Mouse (Mus musculus): Measurements from ENCODE around the gene Mapk3. TPM values are rescaled to one million over a fixed set of nuclear protein-coding genes. Genes with fewer than 3 reads are reported as not detected.

Gene Mapk3
- polyA plus RNA-seq, 1 experiment from 2014 or later: 54.9 TPM

- Histone ChIP-seq H3K27me3 (ENCODE audit: low read depth, poor library complexity, severe bottlenecking) (no peaks in the 10 kb centered on the region), H3K9me3 (replicated peaks) (no peaks in the 10 kb centered on the region), H3K27ac (replicated peaks) (no peak overlapping the region), H3K4me1 (peaks cover 33% of the 10 kb centered on the region), H3K4me3 (no peak overlapping the region), H3K36me3 (peaks cover 72% of the 10 kb centered on the region)
- WGBS: 89% methylated on average over 11 of the region's 11 CpGs
- DNase-seq (ENCODE audit: low spot score): no peak
These were observed 42.9 kb downstream of the Mapk3 start for GRCm38 (mm10) chr7:126802134-126802889.

- DNase-seq (ENCODE audit: low spot score): no peak
- no peaks in the 10 kb centered on the region for H3K27me3 ChIP-seq (ENCODE audit: low read depth, poor library complexity, severe bottlenecking)
- H3K9me3 ChIP-seq (replicated peaks): no peaks in the 10 kb centered on the region
- H3K27ac ChIP-seq (replicated peaks): no peak overlapping the region
- no peak overlapping the region for H3K4me3 ChIP-seq
- H3K4me1 ChIP-seq: peaks cover 33% of the 10 kb centered on the region
- H3K36me3 ChIP-seq: peaks cover 70% of the 10 kb centered on the region
- 93% methylated on average over 6 of the region's 6 CpGs for WGBS
These were observed 43.8 kb downstream of the Mapk3 start for GRCm38 (mm10) chr7:126803181-126803580.

- Histone ChIP-seq H3K4me1 (peaks cover 36% of the 10 kb centered on the region), H3K9me3 (replicated peaks) (no peaks in the 10 kb centered on the region), H3K27ac (replicated peaks) (no peak overlapping the region), H3K4me3 (no peak overlapping the region), H3K36me3 (peaks cover 70% of the 10 kb centered on the region), H3K27me3 (ENCODE audit: low read depth, poor library complexity, severe bottlenecking) (no peaks in the 10 kb centered on the region)
- no peak for DNase-seq (ENCODE audit: low spot score)
These were observed 44.4 kb downstream of the Mapk3 start for GRCm38 (mm10) chr7:126803751-126804150.

GRCm38 (mm10) chr7:126806956-126807355, 47.6 kb downstream of the Mapk3 start:
- DNase-seq (ENCODE audit: low spot score): no peak
- Histone ChIP-seq H3K27me3 (ENCODE audit: low read depth, poor library complexity, severe bottlenecking) (no peaks in the 10 kb centered on the region), H3K4me1 (peaks cover 29% of the 10 kb centered on the region), H3K36me3 (peaks cover 56% of the 10 kb centered on the region), H3K27ac (replicated peaks) (no peak overlapping the region), H3K4me3 (peak overlapping the region; percentile 71; the same call in 1 of the 2 replicates), H3K9me3 (replicated peaks) (no peaks in the 10 kb centered on the region)
- WGBS: 92% methylated on average over 6 of the region's 6 CpGs

- no peaks in the 10 kb centered on the region for H3K27me3 ChIP-seq (ENCODE audit: low read depth, poor library complexity, severe bottlenecking)
- H3K27ac ChIP-seq (replicated peaks): peak overlapping the region; percentile 94
- H3K4me1 ChIP-seq: peaks cover 29% of the 10 kb centered on the region
- H3K9me3 ChIP-seq (replicated peaks): no peaks in the 10 kb centered on the region
- peaks cover 52% of the 10 kb centered on the region for H3K36me3 ChIP-seq
- peak overlapping the region; percentile 71 for H3K4me3 ChIP-seq
- WGBS: 85% methylated on average over 4 of the region's 4 CpGs
- no peak for DNase-seq (ENCODE audit: low spot score)
These were observed 48.0 kb downstream of the Mapk3 start for GRCm38 (mm10) chr7:126807405-126807804.

DNA sequence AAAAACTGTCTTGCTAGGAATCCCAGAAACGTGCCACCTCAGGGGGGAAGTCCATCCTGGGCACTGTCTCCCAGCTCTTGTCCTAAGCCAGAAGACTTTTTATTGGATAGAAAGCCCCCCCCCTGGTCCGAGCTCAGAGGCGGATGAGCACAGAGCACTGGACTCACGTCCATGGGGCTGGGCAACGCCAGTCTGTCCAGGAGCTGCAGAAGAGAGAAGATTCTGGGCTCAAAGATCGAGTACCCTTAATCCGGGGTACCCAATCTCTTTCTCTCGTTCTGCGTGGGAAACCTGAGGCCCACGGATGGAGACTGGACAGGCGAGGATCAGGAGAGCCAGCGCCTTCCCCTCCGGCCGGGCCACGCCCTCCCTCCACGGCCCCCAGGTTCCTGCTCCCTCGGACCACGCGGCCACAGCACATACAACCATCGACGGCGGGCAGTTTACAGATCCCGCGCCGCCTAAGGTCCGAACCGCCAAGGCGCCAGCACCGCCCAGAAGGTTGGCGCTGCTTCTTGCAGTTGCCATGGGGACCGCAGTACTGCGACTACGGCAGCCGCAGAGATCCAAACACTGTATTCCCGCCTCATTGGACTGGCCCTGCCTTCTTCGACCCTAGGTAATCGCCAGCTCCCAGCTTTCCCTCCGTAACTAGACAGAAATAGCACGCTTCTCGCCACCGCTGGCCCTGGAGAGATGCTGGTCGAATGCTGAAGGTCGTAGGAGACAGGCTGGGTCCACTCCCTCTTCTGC, 49.5 kb downstream of the Mapk3 start:
- H3K4me3 ChIP-seq: peak overlapping the region; percentile 71
- peak; percentile 91 for DNase-seq (ENCODE audit: low spot score)
- peaks cover 30% of the 10 kb centered on the region for H3K4me1 ChIP-seq
- no peaks in the 10 kb centered on the region for H3K9me3 ChIP-seq (replicated peaks)
- peak overlapping the region; percentile 94 for H3K27ac ChIP-seq (replicated peaks)
- under 1% methylated on average over 43 of the region's 43 CpGs for WGBS
- H3K36me3 ChIP-seq: peaks cover 37% of the 10 kb centered on the region
- no peaks in the 10 kb centered on the region for H3K27me3 ChIP-seq (ENCODE audit: low read depth, poor library complexity, severe bottlenecking)

DNA sequence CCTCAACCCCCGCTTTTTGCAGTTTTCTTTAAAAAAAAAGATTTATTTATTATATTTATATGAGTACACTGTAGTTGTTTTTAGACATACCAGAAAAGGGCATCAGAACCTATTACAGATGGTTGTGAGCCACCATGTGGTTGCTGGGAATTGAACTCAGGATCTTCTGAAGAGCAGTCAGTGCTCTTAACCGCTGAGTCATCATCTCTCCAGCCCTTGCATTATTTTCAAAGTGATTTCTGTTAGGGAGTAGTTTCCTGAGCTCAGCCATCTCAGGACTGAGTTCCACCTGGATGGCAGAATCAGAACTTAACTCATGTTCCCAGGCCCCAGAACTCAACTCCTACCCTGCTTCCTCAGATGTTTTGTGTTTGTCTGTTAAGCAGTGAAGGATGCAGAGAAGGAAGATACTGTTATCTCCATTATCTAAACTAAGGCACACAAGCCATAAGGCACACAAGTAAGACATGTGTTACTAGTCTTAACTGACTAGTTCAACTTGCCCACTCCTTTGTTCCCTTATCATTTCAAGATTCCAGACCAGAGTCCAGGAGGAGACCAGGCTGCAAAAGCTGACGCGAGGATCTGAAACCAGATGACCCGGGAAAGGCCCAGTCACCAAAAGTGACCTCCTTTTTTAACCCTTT, 50.4 kb downstream of the Mapk3 start:
- Histone ChIP-seq H3K27me3 (ENCODE audit: low read depth, poor library complexity, severe bottlenecking) (no peaks in the 10 kb centered on the region), H3K9me3 (replicated peaks) (no peaks in the 10 kb centered on the region), H3K36me3 (peaks cover 28% of the 10 kb centered on the region), H3K4me1 (peaks cover 31% of the 10 kb centered on the region), H3K4me3 (peak overlapping the region; percentile 71), H3K27ac (replicated peaks) (peak overlapping the region; percentile 94)
- no peak for DNase-seq (ENCODE audit: low spot score)
- 70% methylated on average over 5 of the region's 5 CpGs for WGBS

Other genes with a start within 250 kb of the Mapk3 start
- gene Eif3c, start 193.2 kb upstream of the Mapk3 start, polyA plus RNA-seq (2016; fragmentation: Nextera tagmentation; extraction: Ambion mirVana): 206 and 215 TPM in 2 replicates
- 0.41 and 0.58 TPM in 2 replicates for gene Apobr, start 174.7 kb upstream of the Mapk3 start, polyA plus RNA-seq (2016; fragmentation: Nextera tagmentation; extraction: Ambion mirVana)
- 23.8 and 32.3 TPM in 2 replicates for gene Cln3, start 173.8 kb upstream of the Mapk3 start, polyA plus RNA-seq (2016; fragmentation: Nextera tagmentation; extraction: Ambion mirVana)
- not detected in 2 replicates for gene Il27, start 164.7 kb upstream of the Mapk3 start, polyA plus RNA-seq (2016; fragmentation: Nextera tagmentation; extraction: Ambion mirVana)
- gene Nupr1, start 128.7 kb upstream of the Mapk3 start, polyA plus RNA-seq (2016; fragmentation: Nextera tagmentation; extraction: Ambion mirVana): 1.6 and 3.1 TPM in 2 replicates
- gene Sgf29, start 110.3 kb upstream of the Mapk3 start, polyA plus RNA-seq (2016; fragmentation: Nextera tagmentation; extraction: Ambion mirVana): 61.9 and 63.5 TPM in 2 replicates
- 0.29 TPM in 1 of 2 replicates, not detected in the other for gene Sult1a1, start 83.2 kb upstream of the Mapk3 start, polyA plus RNA-seq (2016; fragmentation: Nextera tagmentation; extraction: Ambion mirVana)
- gene Bola2, start 64.2 kb upstream of the Mapk3 start, polyA plus RNA-seq (2016; fragmentation: Nextera tagmentation; extraction: Ambion mirVana): 186 and 216 TPM in 2 replicates
- 14.1 and 15.5 TPM in 2 replicates for gene Slx1b, start 63.8 kb upstream of the Mapk3 start, polyA plus RNA-seq (2016; fragmentation: Nextera tagmentation; extraction: Ambion mirVana)
- gene Coro1a, start 51.8 kb upstream of the Mapk3 start, polyA plus RNA-seq (2016; fragmentation: Nextera tagmentation; extraction: Ambion mirVana): 42.7 and 50.1 TPM in 2 replicates
- 0.68 and 1.1 TPM in 2 replicates for gene Gdpd3, start 6.7 kb downstream of the Mapk3 start, polyA plus RNA-seq (2016; fragmentation: Nextera tagmentation; extraction: Ambion mirVana)
- gene Ypel3, start 17.4 kb downstream of the Mapk3 start, polyA plus RNA-seq (2016; fragmentation: Nextera tagmentation; extraction: Ambion mirVana): 41.0 and 60.5 TPM in 2 replicates
- gene Tbx6, start 21.9 kb downstream of the Mapk3 start, polyA plus RNA-seq (2016; fragmentation: Nextera tagmentation; extraction: Ambion mirVana): 0.42 and 0.64 TPM in 2 replicates
- 376 and 407 TPM in 2 replicates for gene Ppp4c, start 32.9 kb downstream of the Mapk3 start, polyA plus RNA-seq (2016; fragmentation: Nextera tagmentation; extraction: Ambion mirVana)
- gene Fam57b, start 38.1 kb downstream of the Mapk3 start, polyA plus RNA-seq (2016; fragmentation: Nextera tagmentation; extraction: Ambion mirVana): 4.1 and 7.7 TPM in 2 replicates
- not detected in 2 replicates for gene 4930451I11Rik, start 72.0 kb downstream of the Mapk3 start, polyA plus RNA-seq (2016; fragmentation: Nextera tagmentation; extraction: Ambion mirVana)
- gene Doc2a, start 87.8 kb downstream of the Mapk3 start, polyA plus RNA-seq (2016; fragmentation: Nextera tagmentation; extraction: Ambion mirVana): 6.6 and 8.4 TPM in 2 replicates
- gene Hirip3, start 102.4 kb downstream of the Mapk3 start, polyA plus RNA-seq (2016; fragmentation: Nextera tagmentation; extraction: Ambion mirVana): 50.1 and 50.7 TPM in 2 replicates
- gene Ino80e, start 102.8 kb downstream of the Mapk3 start, polyA plus RNA-seq (2016; fragmentation: Nextera tagmentation; extraction: Ambion mirVana): 105 and 107 TPM in 2 replicates
- 53.2 and 61.1 TPM in 2 replicates for gene Taok2, start 125.1 kb downstream of the Mapk3 start, polyA plus RNA-seq (2016; fragmentation: Nextera tagmentation; extraction: Ambion mirVana)
- gene Tmem219, start 163.3 kb downstream of the Mapk3 start, polyA plus RNA-seq (2016; fragmentation: Nextera tagmentation; extraction: Ambion mirVana): 29.4 and 36.1 TPM in 2 replicates
- gene Kctd13, start 169.3 kb downstream of the Mapk3 start, polyA plus RNA-seq (2016; fragmentation: Nextera tagmentation; extraction: Ambion mirVana): 20.8 and 26.1 TPM in 2 replicates
- 0.25 and 0.76 TPM in 2 replicates for gene Asphd1, start 190.0 kb downstream of the Mapk3 start, polyA plus RNA-seq (2016; fragmentation: Nextera tagmentation; extraction: Ambion mirVana)
- 2.0 and 4.6 TPM in 2 replicates for gene Sez6l2, start 191.0 kb downstream of the Mapk3 start, polyA plus RNA-seq (2016; fragmentation: Nextera tagmentation; extraction: Ambion mirVana)
- 89.2 and 99.8 TPM in 2 replicates for gene Cdipt, start 216.3 kb downstream of the Mapk3 start, polyA plus RNA-seq (2016; fragmentation: Nextera tagmentation; extraction: Ambion mirVana)
- 0.51 and 1.0 TPM in 2 replicates for gene Cdiptos, start 216.5 kb downstream of the Mapk3 start, polyA plus RNA-seq (2016; fragmentation: Nextera tagmentation; extraction: Ambion mirVana)